Mouse (Mus musculus) G1E-ER4 (cell line): ENCODE measurements around the gene Tmem94. TPM values are rescaled to one million over a fixed set of nuclear protein-coding genes. Genes with fewer than 3 reads are reported as not detected.

Source experiments
- GATA1 ChIP-seq: IDR thresholded peaks from one replicate; pipeline ENCODE4 v1.8.0; 2012; ENCODE audit warnings: low read length, inconsistent platforms
- polyA plus RNA-seq: library from polyadenylated mRNA; stranded (reverse); fragments of >175 nt; gene quantifications from 2 replicates; pipeline ENCODE4 v1.2.3, GENCODE M21; 2012

Tmem94 gene
- polyA plus RNA-seq, 1 experiment, result 54.3 TPM

DNA sequence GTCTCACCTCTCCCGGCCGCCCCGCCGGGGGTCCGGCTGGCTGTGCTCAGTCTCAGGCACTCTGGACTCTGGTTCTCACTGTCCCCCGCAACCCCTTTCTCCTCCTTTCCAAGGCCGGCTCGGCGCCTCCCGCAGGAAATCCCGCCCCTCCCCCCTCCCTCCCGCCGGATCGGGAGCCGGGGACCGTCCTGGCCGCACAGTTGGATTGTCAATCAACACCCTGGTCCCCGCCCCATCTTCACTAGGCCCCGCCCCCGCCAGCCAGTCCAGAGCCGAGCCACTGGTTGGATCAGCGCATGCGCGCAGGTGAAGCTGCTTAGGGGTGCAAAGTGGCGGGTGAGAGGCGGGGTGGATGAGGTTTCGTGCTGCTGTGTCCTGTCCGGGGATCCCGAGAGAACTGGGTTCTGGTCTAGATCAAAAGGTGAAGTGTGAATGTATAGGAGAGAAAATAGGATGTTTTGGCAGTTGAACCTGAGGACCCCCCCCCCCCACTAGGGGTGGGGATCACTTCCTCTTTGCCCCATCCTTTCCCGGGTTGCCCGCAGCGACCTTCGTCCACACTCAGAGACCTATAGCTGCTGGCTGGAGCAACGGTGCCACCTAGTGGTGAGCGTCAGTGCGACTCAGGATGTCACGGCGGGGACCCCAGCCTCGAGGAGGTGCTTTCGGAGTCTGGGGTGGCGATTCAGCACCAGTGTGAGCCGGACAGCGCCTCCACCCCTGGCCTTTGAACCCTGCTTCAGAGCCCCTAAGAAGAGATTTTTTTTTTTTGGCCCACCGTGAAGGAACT is 48.5 kb downstream of the Tmem94 start, which contains the start of gene Caskin2:
Caskin2 (minus strand) TSS at position 133 of the 790 bp plus-strand sequence.
- TF ChIP-seq GATA1, result no peak

DNA sequence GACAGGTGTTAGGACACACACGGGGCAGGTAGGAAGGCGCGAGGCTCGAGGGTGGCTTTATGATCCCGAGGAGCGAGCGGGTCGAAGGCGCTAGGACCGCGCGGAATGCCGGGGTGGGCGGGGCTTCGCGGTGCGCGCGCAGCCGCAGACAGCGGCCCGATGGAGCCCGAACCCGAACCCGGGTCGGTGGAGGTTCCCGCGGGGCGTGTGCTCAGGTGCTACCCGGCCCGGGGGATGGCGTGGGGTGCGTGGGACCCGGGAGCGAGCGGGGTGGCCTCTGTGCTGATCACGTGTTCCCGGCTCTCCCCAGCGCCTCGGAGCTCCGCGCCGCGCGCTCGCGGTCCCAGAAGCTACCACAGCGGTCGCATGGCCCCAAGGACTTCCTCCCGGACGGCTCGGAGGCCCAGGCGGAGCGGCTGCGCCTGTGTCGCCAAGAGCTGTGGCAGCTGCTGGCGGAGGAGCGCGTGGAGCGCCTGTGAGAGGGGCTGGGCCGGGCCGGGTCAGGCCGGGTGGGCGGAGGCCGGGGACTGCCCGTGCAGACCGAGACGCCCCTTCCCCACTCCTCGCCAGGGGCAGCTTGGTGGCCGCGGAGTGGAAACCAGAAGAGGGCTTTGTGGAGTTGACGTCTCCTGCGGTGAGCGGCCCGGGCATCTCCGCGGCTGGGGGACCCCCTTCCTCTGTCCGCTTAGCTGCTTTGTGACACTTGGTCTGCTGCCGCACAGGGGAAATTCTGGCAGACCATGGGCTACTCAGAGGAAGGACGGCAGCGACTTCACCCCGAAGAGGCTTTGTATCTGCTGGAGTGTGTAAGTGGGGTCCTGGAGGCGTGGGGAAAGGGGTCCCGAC is 49.6 kb downstream of the Tmem94 start, which contains the start of gene Tsen54:
Tsen54 (plus strand) TSS at position 120 of the 846 bp plus-strand sequence.
- TF ChIP-seq GATA1, result no peak

DNA sequence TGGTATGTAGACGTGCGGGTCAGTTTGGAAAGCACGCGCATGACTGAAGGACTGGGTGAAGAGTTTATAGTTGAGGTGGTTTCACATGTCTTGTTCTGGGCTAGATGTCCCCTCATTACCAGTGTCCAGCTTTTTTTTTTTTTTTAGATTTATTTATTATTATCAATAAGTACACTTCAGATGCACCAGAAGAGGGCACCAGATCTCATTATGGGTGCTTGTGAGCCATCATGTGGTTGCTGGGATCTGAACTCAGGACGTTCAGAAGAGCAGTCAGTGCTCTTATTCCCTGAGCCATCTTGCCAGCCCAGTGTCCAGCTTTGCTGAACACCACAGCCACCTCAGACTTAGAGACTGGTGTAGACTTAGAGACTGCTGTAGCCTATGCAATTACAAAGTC is 52.1 kb downstream of the Tmem94 start:
- no peak for TF ChIP-seq GATA1

DNA sequence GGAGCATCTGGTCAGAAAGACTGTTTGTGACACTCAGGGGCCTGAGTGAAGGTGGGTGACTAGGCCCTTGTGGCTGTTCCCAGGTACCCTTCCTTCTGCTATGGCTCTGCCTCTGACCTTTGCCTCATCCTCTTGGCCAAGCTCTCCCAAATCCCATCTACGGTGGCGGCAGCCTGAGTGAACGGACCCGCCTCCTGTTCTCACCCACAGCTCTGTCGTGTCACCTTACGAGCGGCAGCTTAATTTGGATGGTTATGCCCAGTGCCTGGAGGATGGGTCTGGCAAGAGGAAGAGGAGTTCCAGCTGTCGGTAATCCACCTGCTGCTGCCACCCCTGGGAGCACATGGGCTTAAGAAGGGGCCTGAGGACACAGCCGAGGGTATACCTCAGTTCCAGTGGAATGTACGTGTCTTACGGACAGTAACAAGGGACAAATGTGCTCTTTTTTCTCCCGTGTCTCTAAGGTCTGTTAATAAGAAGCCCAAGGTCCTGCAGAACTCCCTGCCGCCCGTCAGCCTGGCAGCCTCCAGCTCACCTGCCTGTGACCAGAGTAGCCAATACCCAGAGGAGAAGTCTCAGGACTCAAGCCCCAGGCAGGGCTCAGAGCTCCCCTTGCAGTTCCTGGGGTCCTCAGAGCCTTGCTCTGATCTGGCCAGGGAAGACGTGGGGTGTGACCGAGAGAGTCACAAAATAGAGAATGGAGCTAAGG is 54.8 kb downstream of the Tmem94 start:
- no peak for TF ChIP-seq GATA1

DNA sequence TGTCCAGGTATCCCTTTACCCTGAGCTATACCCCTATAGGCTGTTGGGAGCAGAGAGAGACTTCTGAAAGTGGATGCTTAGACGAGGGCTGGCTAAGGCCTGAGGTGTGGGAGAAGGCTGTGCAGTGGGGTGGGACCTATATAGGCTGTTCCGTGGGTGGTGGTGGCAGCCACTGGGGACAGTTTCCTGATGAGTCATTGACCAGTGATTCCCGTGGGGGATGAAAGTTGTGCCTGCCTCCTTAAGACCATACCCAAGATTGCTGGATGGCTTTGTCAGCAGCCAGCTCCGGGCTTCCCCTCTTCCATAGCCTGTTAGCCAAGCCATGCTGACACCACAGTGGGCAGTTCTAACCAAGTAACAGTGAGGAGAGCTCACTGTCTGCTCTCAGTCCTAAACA is 55.8 kb downstream of the Tmem94 start:
- no peak for TF ChIP-seq GATA1

DNA sequence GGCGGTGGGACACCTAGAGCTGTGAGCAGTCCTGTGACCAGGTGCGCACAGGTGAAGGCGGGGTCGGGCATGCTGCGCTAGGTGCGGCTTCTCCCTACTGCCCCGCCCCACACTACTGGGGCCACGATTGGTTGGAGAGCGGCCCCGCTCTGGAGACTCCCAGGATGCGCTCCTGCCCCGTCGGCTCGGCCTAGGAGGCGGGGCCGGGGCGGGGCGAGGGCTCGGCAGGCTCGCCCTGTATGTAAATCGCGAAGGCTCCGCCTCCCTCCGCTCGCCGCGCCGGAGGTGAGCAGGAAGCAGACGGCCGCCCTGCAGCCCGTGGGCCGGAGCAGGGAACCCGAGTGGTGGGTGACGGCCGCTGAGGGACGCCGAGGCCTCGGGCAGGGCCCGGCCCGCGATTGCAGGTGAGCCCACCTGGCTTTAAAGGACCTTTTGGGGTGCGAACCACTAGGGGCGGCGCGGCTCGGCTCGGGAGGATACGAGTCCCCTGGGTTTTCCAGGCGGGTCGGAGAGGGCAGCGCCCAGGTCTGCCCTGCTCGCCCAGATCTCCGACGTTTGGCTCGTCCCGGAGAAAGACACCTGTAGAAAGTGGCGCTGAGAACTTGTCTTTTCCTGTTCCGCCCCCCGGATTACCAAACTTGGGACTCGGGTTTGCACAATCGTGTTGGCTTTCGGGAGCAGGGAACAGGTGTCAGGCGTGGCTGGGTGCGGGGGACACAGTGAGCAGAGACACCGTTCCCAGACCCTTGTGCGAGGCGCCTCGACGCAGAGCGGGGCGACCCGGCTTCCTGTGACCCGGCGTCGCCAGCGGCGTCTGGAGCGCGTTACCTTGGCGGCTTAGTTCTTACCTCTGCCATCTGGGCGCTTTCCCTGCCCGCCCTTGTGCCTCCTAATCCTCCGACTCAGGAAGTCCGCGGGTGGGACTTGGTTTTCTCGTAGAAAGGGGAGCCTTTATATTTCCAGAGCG is 58.8 kb downstream of the Tmem94 start, which contains the start of gene Llgl2:
Llgl2 (plus strand) TSS at position 276 of the 967 bp plus-strand sequence.
- TF ChIP-seq GATA1, result no peak

DNA sequence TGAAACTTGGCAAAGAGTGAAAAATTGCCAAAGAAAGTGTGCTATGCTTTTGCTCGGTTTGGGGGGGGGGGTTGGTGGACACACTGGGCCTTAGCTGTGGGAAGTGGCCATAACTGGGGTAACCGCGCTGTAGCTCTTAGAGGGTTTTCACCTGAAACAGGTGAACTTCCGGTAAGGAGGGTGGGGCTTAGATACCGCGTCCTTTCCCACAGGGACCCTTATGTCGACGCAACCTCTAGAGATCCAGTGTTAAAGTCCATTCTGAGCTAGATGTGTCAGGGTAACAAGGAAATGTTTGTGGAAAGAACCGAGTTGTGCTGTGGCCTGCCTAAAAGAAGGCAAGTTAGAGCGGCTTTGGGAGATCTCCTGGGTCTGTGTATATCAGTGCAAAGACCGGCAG is 59.6 kb downstream of the Tmem94 start:
- no peak for TF ChIP-seq GATA1

DNA sequence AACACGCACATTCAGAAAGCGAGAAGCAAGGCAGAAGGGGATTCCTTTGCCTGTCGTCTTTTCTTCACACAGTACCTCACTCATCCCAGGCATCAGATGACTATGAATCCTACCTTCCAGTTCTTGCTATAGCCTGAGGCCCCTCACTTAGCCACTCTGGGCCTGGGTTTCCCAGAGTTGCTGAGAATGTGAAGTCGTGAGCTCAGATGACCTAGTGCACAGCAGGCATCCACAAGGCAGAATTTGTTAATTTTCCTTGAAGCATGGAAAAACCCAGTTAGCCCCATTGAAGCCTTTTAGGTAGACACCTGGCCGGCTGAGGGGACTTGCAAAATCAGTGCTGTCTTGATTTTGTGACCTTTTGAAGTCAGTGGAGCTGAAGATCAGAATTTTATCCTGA is 61.3 kb downstream of the Tmem94 start:
- TF ChIP-seq GATA1, result no peak

DNA sequence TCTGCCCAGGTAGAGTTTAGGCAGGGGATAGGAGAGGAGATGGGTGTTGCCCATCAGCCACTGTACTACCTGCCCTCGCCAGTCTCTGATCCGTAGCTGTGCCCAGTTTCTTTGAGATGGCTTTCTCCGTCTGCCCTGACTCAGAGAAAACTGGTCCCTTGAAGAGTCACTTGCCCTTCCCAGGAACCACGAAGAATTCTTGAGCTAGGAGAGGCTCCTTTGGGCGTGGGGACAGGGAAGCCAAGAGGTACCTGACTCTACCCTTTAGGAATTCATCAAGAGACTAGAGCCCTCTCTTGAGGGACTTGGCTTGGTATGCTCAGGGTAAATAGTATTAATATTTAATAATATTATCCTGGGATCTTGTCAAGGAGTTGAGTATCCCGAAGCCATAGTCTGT is 62.4 kb downstream of the Tmem94 start:
- no peak for TF ChIP-seq GATA1

DNA sequence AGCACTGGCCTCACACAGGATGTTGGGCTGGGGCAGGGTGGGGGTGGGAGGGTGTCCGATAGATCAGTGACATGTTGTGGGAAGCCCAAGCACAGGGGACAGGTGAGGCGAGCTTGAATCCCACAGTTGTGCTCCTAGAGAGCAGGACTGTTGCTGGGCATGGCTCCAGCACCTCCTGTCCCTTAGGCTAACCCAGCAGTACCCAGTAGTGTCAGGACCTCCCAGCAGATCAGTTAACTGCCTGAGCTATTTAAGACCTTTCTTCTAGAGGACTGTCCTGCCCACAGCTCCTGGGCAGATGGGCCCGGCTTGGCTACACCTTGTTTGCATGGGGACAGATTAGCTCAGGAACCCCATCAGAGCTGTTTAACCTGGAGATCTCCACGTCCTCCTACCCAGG is 63.8 kb downstream of the Tmem94 start:
- TF ChIP-seq GATA1, result no peak

DNA sequence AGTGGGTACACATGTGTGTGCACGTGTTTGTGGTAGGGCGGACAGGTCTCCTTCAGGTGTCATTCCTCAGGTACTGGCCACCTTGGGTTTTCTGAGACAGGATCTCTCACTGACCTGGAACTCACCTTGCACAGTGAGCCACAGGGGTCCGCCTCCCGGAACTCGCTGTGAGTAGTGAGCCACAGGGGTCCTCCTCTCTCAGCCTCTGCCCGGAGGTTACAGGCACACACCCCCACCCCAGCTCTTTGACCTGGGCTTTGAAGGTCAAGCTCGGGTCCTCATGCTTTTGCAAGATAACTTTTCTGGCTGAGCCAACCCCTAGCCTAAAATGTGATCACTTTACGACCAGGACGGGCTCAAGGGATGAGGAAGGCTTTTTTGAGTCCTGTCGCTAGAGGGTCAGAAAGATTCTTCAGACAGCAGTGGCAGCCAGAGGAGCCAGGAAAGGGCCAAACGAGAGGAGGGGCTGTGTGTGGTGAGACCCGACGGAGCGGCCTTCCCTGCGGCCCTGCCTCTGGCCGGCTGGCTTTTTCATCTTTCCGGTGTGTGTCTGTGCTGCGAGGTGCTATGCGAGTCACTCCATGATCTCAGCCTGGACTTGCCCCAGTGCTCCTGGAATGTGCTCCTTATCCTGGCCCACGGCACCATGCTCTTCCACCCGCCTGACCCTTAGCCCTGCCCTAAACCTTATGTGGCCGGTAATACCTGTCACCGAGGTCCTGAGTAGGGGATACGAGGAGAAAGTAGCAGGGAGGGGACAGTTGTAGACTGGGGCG is 65.5 kb downstream of the Tmem94 start:
- TF ChIP-seq GATA1, result no peak

DNA sequence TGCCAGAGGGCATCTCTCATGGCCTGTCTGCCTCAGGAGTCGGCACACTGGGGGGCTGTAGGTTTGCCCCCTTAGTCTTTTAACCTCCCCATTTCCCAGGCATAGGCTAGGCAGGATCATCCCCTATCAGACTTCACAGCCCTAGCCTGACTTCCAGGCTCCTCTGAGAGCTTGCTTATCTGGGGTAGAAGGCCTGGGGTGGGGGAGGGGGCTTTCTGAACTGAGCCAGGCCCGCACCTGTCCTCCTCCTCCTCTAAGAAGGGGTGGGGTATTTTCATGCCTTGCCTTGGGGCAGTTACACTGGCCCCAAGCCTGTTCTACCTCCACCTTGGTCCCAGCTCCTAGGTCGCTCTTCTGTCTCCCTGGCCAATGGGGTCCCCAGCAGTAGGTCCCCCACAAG is 66.3 kb downstream of the Tmem94 start:
- no peak for TF ChIP-seq GATA1

DNA sequence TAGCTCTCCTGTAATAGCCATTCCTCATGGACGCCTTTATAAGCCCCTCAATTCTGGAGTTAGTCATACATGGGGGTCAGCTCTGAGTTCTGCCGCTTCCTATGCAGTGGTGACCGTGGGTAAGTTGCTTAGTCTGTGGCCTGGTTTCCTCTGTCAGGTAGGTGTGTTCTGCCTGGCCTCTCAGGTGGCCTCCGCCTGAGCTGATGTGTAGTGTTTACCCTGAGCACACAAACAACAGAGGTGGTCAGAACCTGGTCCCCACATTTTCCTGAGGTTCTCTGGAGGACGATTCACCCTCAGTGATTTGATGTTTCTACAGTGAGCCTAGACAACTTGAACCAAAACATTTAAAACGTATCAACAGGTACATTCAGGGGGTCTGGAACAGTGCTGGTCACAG is 66.8 kb downstream of the Tmem94 start:
- no peak for TF ChIP-seq GATA1

DNA sequence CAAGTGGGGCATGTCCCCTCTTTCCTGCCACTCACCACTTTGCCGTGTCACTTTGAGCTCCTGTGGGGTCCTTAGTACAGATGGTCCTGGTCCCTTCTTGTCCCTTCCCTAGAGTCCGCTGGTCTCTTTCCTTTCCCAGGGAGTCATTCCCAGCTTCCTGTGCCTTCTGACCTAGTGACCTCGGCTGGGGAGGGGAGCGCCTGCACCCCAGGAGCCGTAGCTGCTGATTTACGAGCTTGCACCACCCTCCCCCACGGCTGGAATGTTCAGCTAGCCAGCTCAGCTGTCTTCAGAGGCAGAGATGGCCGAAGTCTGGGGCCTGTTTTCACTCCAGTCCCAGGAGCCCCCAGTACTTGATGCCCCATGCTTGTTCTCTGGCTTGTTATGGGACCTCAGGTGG is 67.3 kb downstream of the Tmem94 start:
- no peak for TF ChIP-seq GATA1
